Mouse (Mus musculus): ENCODE data around the gene Mindy4.

GRCm38 (mm10) chr6:55347711-55348571 lies 144.8 kb downstream of the Mindy4 start:
- TF ChIP-seq CTCF (IDR thresholded peaks at IDR 0.05; ENCODE audit: extremely low read depth, insufficient read depth, insufficient read length, insufficient replicate concordance): no peak
- no peak for TF ChIP-seq POLR2A (IDR thresholded peaks at IDR 0.05; ENCODE audit: low read depth, low read length)
